Mouse (Mus musculus) embryonic facial prominence, embryonic 11.5 days (tissue): Measurements from ENCODE around the gene Prg2. TPM values are rescaled to one million over a fixed set of nuclear protein-coding genes. Genes with fewer than 3 reads are reported as not detected.
A peak's percentile ranks its signal among the peaks of the same experiment; 100 is the strongest.

Source experiments
- ATAC-seq: fragments of 200-750 bp; cut with Nextera tagmentation; replicated peaks from 2 replicates; pipeline ENCODE4 v1.8.0; 2017; ENCODE audit warnings: low read depth; ENCODE audit not compliant: insufficient number of reproducible peaks, low FRiP score, low TSS enrichment
- DNase-seq: peaks from one replicate; pipeline ENCODE4 v3.0.0-alpha.2; 2015; ENCODE audit warnings: low spot score
- H3K27ac ChIP-seq: fragments of 300-500 bp; sonication (generic); replicated peaks from 2 replicates; pipeline ENCODE4 v1.5.1; 2014; ENCODE audit warnings: mild to moderate bottlenecking, low read depth, low read length, control low read depth
- H3K27me3 ChIP-seq: fragments of 300-500 bp; sonication (generic); 2 replicates; pipeline ENCODE4 v1.6.1; 2014; ENCODE audit warnings: mild to moderate bottlenecking, low read length, moderate library complexity, mixed read lengths; ENCODE audit not compliant: control insufficient read depth, insufficient read depth
- H3K36me3 ChIP-seq: fragments of 300-500 bp; sonication (generic); replicated peaks from 2 replicates; pipeline ENCODE4 v1.6.1; 2014; ENCODE audit warnings: low read depth, mild to moderate bottlenecking, low read length, moderate library complexity, mixed read lengths; ENCODE audit not compliant: control insufficient read depth, insufficient read depth
- H3K4me1 ChIP-seq: fragments of 300-500 bp; sonication (generic); 2 replicates; pipeline ENCODE4 v1.6.1; 2014; ENCODE audit warnings: low read length, mixed read lengths; ENCODE audit not compliant: control insufficient read depth, insufficient read depth
- H3K4me2 ChIP-seq: fragments of 300-500 bp; sonication (generic); 2 replicates; pipeline ENCODE4 v1.6.1; 2014; ENCODE audit warnings: low read depth, mild to moderate bottlenecking, control low read depth, low read length, moderate library complexity
- H3K4me3 ChIP-seq: fragments of 300-500 bp; sonication (generic); 2 replicates; pipeline ENCODE4 v1.5.1; 2014; ENCODE audit warnings: low read depth, low read length, control low read depth
- H3K9ac ChIP-seq: fragments of 300-500 bp; sonication (generic); replicated peaks from 2 replicates; pipeline ENCODE4 v1.6.1; 2014; ENCODE audit warnings: mild to moderate bottlenecking, control low read depth, low read length
- H3K9me3 ChIP-seq: fragments of 300-500 bp; sonication (generic); replicated peaks from 2 replicates; pipeline ENCODE4 v1.6.1; 2016; ENCODE audit warnings: mild to moderate bottlenecking, low read length, inconsistent platforms, mixed read lengths; ENCODE audit not compliant: control insufficient read depth
- WGBS: fragments of 180-500 bp; shearing (Covaris S2); extraction: QIAGEN DNeasy Blood & Tissue Kit; methylation state at CpG from one replicate; pipeline ENCODE4 v1.1.7; 2014; 5-methylcytosine and 5-hydroxymethylcytosine counted together
- polyA plus RNA-seq: library from polyadenylated mRNA; unstranded; fragments of >200 nt; fragmentation: Nextera tagmentation; extraction: Ambion mirVana; gene quantifications from 2 replicates; pipeline ENCODE4 v1.2.1, GENCODE M21; 2014

Prg2 gene
- polyA plus RNA-seq, 1 experiment from 2014 or later: 0.60 TPM

GRCm38 (mm10) chr2:85022043-85022442, 41.8 kb downstream of the Prg2 start:
- DNase-seq: peak; percentile 53
- no peak overlapping the region for H3K9ac ChIP-seq
- H3K27ac ChIP-seq: no peak overlapping the region
- H3K4me1 ChIP-seq: no peaks in the 10 kb centered on the region
- 20% methylated on average over 4 of the region's 4 CpGs for WGBS
- H3K36me3 ChIP-seq: no peaks in the 10 kb centered on the region
- no peak overlapping the region for H3K4me3 ChIP-seq
- no peaks in the 10 kb centered on the region for H3K9me3 ChIP-seq
- no peak overlapping the region for H3K4me2 ChIP-seq
- no peak for ATAC-seq
- no peaks in the 10 kb centered on the region for H3K27me3 ChIP-seq

DNA sequence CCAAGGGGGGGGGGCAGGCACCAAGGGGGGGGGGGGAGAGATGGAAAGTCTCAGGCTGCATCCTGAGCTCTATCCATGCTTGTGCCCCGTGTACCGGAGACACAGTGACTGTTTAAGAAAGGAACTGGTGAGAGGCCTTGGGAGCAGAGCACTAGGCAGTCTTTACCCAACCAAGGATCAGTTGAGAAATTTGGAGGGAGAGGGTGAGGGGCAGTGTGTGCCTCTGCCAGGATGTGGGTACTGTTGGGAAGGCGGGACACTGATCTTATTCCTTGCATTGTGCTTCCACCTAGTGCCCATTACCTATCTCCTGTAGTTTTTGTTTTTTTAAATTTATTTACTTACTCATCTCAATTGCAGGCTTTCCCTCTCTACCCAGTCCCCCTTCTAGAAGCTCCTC, 45.9 kb downstream of the Prg2 start:
- 74% methylated on average over 3 of the region's 3 CpGs for WGBS
- ATAC-seq (no peak), DNase-seq (no peak)
- no peaks in the 10 kb centered on the region for H3K4me1 ChIP-seq
- no peak overlapping the region for H3K9ac ChIP-seq
- H3K4me2 ChIP-seq: no peak overlapping the region
- H3K27ac ChIP-seq: no peak overlapping the region
- H3K36me3 ChIP-seq: no peaks in the 10 kb centered on the region
- H3K27me3 ChIP-seq: no peaks in the 10 kb centered on the region
- H3K9me3 ChIP-seq: no peaks in the 10 kb centered on the region
- no peak overlapping the region for H3K4me3 ChIP-seq

DNA sequence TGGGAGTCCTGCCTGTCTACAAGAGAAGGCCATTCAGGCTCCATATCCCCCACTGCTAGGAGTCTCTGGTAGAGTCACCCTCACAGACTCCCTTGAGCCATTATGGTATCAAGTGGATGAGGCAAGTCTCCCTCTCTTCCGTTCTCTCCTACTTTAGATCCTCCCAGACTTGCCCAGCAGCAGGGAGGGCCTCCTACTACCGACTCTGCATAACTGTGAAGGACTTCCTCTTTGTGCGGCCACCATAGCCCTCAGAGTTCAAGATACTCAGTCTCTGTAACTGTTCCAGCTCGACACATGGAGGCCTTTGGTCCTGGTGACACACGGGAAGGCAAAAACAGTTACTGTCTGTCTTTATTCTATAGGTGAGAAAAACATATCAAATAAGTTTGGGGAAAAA, 47.0 kb downstream of the Prg2 start:
- H3K4me3 ChIP-seq: no peak overlapping the region
- ATAC-seq: no peak
- no peak for DNase-seq
- no peaks in the 10 kb centered on the region for H3K27me3 ChIP-seq
- 69% methylated on average over 5 of the region's 5 CpGs for WGBS
- no peaks in the 10 kb centered on the region for H3K4me1 ChIP-seq
- H3K27ac ChIP-seq: no peak overlapping the region
- H3K36me3 ChIP-seq: no peaks in the 10 kb centered on the region
- no peak overlapping the region for H3K4me2 ChIP-seq
- H3K9me3 ChIP-seq: no peaks in the 10 kb centered on the region
- no peak overlapping the region for H3K9ac ChIP-seq

GRCm38 (mm10) chr2:85029897-85030296, 49.6 kb downstream of the Prg2 start:
- Histone ChIP-seq H3K9ac (no peak overlapping the region), H3K36me3 (no peaks in the 10 kb centered on the region), H3K27ac (no peak overlapping the region), H3K27me3 (no peaks in the 10 kb centered on the region), H3K4me2 (no peak overlapping the region), H3K4me1 (no peaks in the 10 kb centered on the region), H3K9me3 (no peaks in the 10 kb centered on the region), H3K4me3 (no peak overlapping the region)
- WGBS: 81% methylated on average over 6 of the region's 6 CpGs
- ATAC-seq: no peak
- no peak for DNase-seq

GRCm38 (mm10) chr2:85030989-85031388, 50.7 kb downstream of the Prg2 start:
- ATAC-seq: no peak
- DNase-seq: no peak
- H3K9me3 ChIP-seq: no peaks in the 10 kb centered on the region
- H3K27me3 ChIP-seq: no peaks in the 10 kb centered on the region
- H3K4me2 ChIP-seq: no peak overlapping the region
- no peak overlapping the region for H3K27ac ChIP-seq
- WGBS: 68% methylated on average over 6 of the region's 6 CpGs
- H3K9ac ChIP-seq: no peak overlapping the region
- no peak overlapping the region for H3K4me3 ChIP-seq
- no peaks in the 10 kb centered on the region for H3K4me1 ChIP-seq
- no peaks in the 10 kb centered on the region for H3K36me3 ChIP-seq

DNA sequence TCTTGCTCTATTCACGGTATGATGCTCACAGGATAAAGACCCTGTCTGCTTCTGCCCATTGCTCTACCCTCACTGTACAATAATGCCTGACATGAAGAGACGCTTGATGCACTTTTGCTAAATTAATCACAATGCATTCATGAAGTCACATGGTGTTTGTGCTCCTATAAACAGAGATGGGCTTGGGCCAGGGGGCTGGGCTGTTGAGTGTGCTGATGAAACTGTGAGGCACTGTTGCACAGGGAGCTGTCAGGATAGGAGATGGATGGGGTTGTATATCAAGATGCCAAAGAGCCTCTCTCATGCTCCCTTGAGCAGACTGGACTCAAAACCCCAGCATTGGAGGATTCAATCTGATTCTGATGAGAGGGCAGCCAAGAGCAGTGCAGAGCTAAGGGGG, 52.9 kb downstream of the Prg2 start:
- DNase-seq: no peak

More for the DNA sequence above, 52.9 kb downstream of the Prg2 start:
- Histone ChIP-seq H3K27me3 (no peaks in the 10 kb centered on the region), H3K9ac (no peak overlapping the region), H3K4me1 (no peaks in the 10 kb centered on the region), H3K27ac (no peak overlapping the region), H3K9me3 (no peaks in the 10 kb centered on the region), H3K36me3 (no peaks in the 10 kb centered on the region), H3K4me3 (no peak overlapping the region), H3K4me2 (no peak overlapping the region)
- WGBS: 81% methylated on average over 2 of the region's 2 CpGs
- ATAC-seq: no peak

Other genes starting within 250 kb of the Prg2 start
- gene Ypel4, start 246.4 kb upstream of the Prg2 start, polyA plus RNA-seq: 6.2 and 6.6 TPM in 2 replicates
- gene Gm19426, start 236.8 kb upstream of the Prg2 start, polyA plus RNA-seq: 5.9 and 6.4 TPM in 2 replicates
- gene Serping1, start 205.0 kb upstream of the Prg2 start, polyA plus RNA-seq: 21.0 and 22.4 TPM in 2 replicates
- 30.6 and 36.1 TPM in 2 replicates for gene Ube2l6, start 181.6 kb upstream of the Prg2 start, polyA plus RNA-seq
- gene Smtnl1, start 157.8 kb upstream of the Prg2 start, polyA plus RNA-seq: 0.11 and 0.20 TPM in 2 replicates
- 45.9 and 50.0 TPM in 2 replicates for gene Timm10, start 153.5 kb upstream of the Prg2 start, polyA plus RNA-seq
- 23.1 and 28.0 TPM in 2 replicates for gene Slc43a1, start 141.6 kb upstream of the Prg2 start, polyA plus RNA-seq
- gene Rtn4rl2, start 93.8 kb upstream of the Prg2 start, polyA plus RNA-seq: 2.4 and 3.2 TPM in 2 replicates
- gene Slc43a3, start 43.9 kb upstream of the Prg2 start, polyA plus RNA-seq: 37.2 and 38.9 TPM in 2 replicates
- not detected in 2 replicates for gene Prg3, start 7.8 kb downstream of the Prg2 start, polyA plus RNA-seq
- 409 TPM in 2 replicates for gene Ssrp1, start 56.8 kb downstream of the Prg2 start, polyA plus RNA-seq
- 6.2 and 8.4 TPM in 2 replicates for gene P2rx3, start 57.0 kb downstream of the Prg2 start, polyA plus RNA-seq
- gene Tnks1bp1, start 67.6 kb downstream of the Prg2 start, polyA plus RNA-seq: 9.3 and 12.2 TPM in 2 replicates
- 35.6 and 41.0 TPM in 2 replicates for gene Aplnr, start 155.8 kb downstream of the Prg2 start, polyA plus RNA-seq
- 1.0 and 1.4 TPM in 2 replicates for gene Lrrc55, start 216.7 kb downstream of the Prg2 start, polyA plus RNA-seq